In genomic region chr16:6091326-6092123, GRCm38 (mm10) we compare ENCODE assay signal across 13 mouse cellular contexts.
"Had no signal": no experiment of that assay in that cellular context is flagged by ENCODE, and none has a peak within 500 bp of the region (broad histone marks: within the 10 kb centered on the region; RNA-seq: fewer than 3 reads in every experiment).

No protein-coding gene starts in this region.

- DNase-seq: kidney, postnatal 25 days; lung, embryonic 14.5 days; lung, postnatal 10 days; lung, postnatal 4 days; right cerebral cortex, postnatal 14 days; thymus, adult 2 months; thymus, postnatal 25 days had no signal

- H3K4me1 ChIP-seq: midbrain, embryonic 12.5 days; stomach, embryonic 15.5 days had no signal

- H3K4me3 ChIP-seq: left cerebral cortex, adult 2 months; limb, embryonic 10.5 days; liver, embryonic 15.5 days; midbrain, embryonic 12.5 days; neural tube, embryonic 13.5 days; stomach, embryonic 15.5 days had no signal
